Mouse (Mus musculus): ENCODE data around the gene Plpp2. TPM values are rescaled to one million over a fixed set of nuclear protein-coding genes. Genes with fewer than 3 reads are reported as not detected.

Plpp2 gene
- polyA plus RNA-seq, 1 experiment from 2014 or later = 28.3 TPM

- Histone ChIP-seq H3K4me2 (no peak overlapping the region), H3K9ac (no peak overlapping the region), H3K9me3 (no peaks in the 10 kb centered on the region; the same call in 1 of the 2 replicates), H3K4me1 (peaks cover 2% of the 10 kb centered on the region), H3K36me3 (peaks cover 20% of the 10 kb centered on the region; the same call in 1 of the 2 replicates), H3K27me3 (no peaks in the 10 kb centered on the region), H3K27ac (no peak overlapping the region), H3K4me3 (no peak overlapping the region)
- ATAC-seq (ENCODE audit: insufficient number of reproducible peaks, low FRiP score, low TSS enrichment, low read depth) = no peak
- 84% methylated on average over 6 of the region's 6 CpGs for WGBS
These were observed 6.1 kb downstream of the Plpp2 start for GRCm38 (mm10) chr10:79527453-79527845.

GRCm38 (mm10) chr10:79526661-79527452, 6.7 kb downstream of the Plpp2 start:
- ATAC-seq (ENCODE audit: insufficient number of reproducible peaks, low FRiP score, low TSS enrichment, low read depth) = no peak
- Histone ChIP-seq H3K9me3 (no peaks in the 10 kb centered on the region; the same call in 1 of the 2 replicates), H3K4me1 (no peaks in the 10 kb centered on the region), H3K27ac (no peak overlapping the region), H3K36me3 (peaks cover 20% of the 10 kb centered on the region; the same call in 1 of the 2 replicates), H3K4me3 (no peak overlapping the region), H3K4me2 (no peak overlapping the region), H3K27me3 (no peaks in the 10 kb centered on the region), H3K9ac (no peak overlapping the region)
- WGBS = 88% methylated on average over 12 of the region's 12 CpGs

GRCm38 (mm10) chr10:79525456-79526325, 7.9 kb downstream of the Plpp2 start:
- no peaks in the 10 kb centered on the region for H3K27me3 ChIP-seq
- no peak overlapping the region for H3K9ac ChIP-seq
- H3K27ac ChIP-seq = no peak overlapping the region
- no peak overlapping the region for H3K4me2 ChIP-seq
- H3K36me3 ChIP-seq = peaks cover 20% of the 10 kb centered on the region; the same call in 1 of the 2 replicates
- H3K9me3 ChIP-seq = no peaks in the 10 kb centered on the region; the same call in 1 of the 2 replicates
- ATAC-seq (ENCODE audit: insufficient number of reproducible peaks, low FRiP score, low TSS enrichment, low read depth) = no peak
- no peak overlapping the region for H3K4me3 ChIP-seq
- no peaks in the 10 kb centered on the region for H3K4me1 ChIP-seq
- WGBS = 83% methylated on average over 8 of the region's 8 CpGs

DNA sequence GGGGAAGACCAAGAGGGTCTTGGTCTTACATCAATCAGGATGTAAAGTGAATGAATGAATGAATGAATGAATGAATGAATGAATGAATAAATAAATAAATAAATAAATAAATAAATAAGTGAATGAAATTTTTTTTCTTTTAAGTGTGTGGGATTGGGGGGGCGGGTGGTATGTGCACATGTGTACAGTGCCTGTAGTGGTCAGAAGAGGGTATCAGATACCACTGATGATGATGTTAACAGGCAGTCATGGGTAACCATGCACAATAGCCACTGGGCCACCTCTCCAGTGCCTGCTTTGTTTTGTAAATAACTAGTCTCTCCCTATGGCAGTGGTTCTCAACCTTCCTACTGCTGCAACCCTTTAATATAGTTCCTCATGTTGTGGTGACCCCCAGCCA, 9.2 kb downstream of the Plpp2 start:
- Histone ChIP-seq H3K4me1 (no peaks in the 10 kb centered on the region), H3K9me3 (no peaks in the 10 kb centered on the region; the same call in 1 of the 2 replicates), H3K4me2 (no peak overlapping the region), H3K27ac (no peak overlapping the region), H3K36me3 (peaks cover 20% of the 10 kb centered on the region; the same call in 1 of the 2 replicates), H3K4me3 (no peak overlapping the region), H3K27me3 (no peaks in the 10 kb centered on the region), H3K9ac (no peak overlapping the region)
- whole genome bisulfite sequencing = 93% methylated on average over 1 of the region's 1 CpGs
- ATAC-seq (ENCODE audit: insufficient number of reproducible peaks, low FRiP score, low TSS enrichment, low read depth) = no peak

DNA sequence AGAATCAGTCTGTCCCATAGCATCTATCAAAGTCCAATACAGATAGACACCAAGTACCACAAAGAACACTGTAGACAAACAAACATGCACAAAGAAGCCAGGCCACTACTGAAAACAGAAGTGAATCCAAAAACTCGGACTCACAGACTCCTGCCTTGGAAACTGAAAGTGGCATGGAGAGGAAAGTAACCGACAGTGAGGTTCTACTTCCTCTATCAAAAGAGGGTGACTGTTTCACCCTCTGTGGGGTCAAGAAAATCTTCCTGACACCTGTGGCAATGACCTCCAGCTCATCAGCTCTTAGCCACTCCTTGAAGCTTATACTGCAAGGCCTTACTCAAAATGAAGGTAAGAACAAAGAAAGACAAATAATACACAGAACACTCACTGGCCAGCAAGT, 26.9 kb downstream of the Plpp2 start:
- Histone ChIP-seq H3K9ac (no peak overlapping the region), H3K27ac (no peak overlapping the region), H3K27me3 (no peaks in the 10 kb centered on the region), H3K4me2 (no peak overlapping the region), H3K36me3 (no peaks in the 10 kb centered on the region), H3K9me3 (no peaks in the 10 kb centered on the region), H3K4me3 (no peak overlapping the region), H3K4me1 (no peaks in the 10 kb centered on the region)
- no peak for ATAC-seq (ENCODE audit: insufficient number of reproducible peaks, low FRiP score, low TSS enrichment, low read depth)
- 79% methylated on average over 2 of the region's 2 CpGs for WGBS

GRCm38 (mm10) chr10:79502830-79503644, 30.6 kb downstream of the Plpp2 start:
- H3K9ac ChIP-seq = no peak overlapping the region
- H3K9me3 ChIP-seq = no peaks in the 10 kb centered on the region
- no peak for ATAC-seq (ENCODE audit: insufficient number of reproducible peaks, low FRiP score, low TSS enrichment, low read depth)
- H3K4me1 ChIP-seq = no peaks in the 10 kb centered on the region
- no peak overlapping the region for H3K4me2 ChIP-seq
- H3K27ac ChIP-seq = no peak overlapping the region
- 63% methylated on average over 6 of the region's 6 CpGs for WGBS
- H3K4me3 ChIP-seq = no peak overlapping the region
- H3K27me3 ChIP-seq = no peaks in the 10 kb centered on the region
- no peaks in the 10 kb centered on the region for H3K36me3 ChIP-seq

- H3K4me1 ChIP-seq = no peaks in the 10 kb centered on the region
- H3K4me2 ChIP-seq = no peak overlapping the region
- ATAC-seq (ENCODE audit: insufficient number of reproducible peaks, low FRiP score, low TSS enrichment, low read depth) = no peak
- no peak overlapping the region for H3K4me3 ChIP-seq
- H3K9me3 ChIP-seq = no peaks in the 10 kb centered on the region
- no peak overlapping the region for H3K27ac ChIP-seq
- H3K27me3 ChIP-seq = no peaks in the 10 kb centered on the region
- H3K9ac ChIP-seq = no peak overlapping the region
- WGBS = 55% methylated on average over 2 of the region's 2 CpGs
- H3K36me3 ChIP-seq = no peaks in the 10 kb centered on the region
These were observed 36.8 kb downstream of the Plpp2 start for GRCm38 (mm10) chr10:79496701-79497288.

GRCm38 (mm10) chr10:79495886-79496285, 37.7 kb downstream of the Plpp2 start:
- no peaks in the 10 kb centered on the region for H3K27me3 ChIP-seq
- H3K27ac ChIP-seq = no peak overlapping the region
- no peak overlapping the region for H3K4me3 ChIP-seq
- no peak overlapping the region for H3K9ac ChIP-seq
- no peaks in the 10 kb centered on the region for H3K4me1 ChIP-seq
- H3K36me3 ChIP-seq = no peaks in the 10 kb centered on the region
- no peak for ATAC-seq (ENCODE audit: insufficient number of reproducible peaks, low FRiP score, low TSS enrichment, low read depth)
- 71% methylated on average over 3 of the region's 3 CpGs for WGBS
- H3K9me3 ChIP-seq = no peaks in the 10 kb centered on the region
- H3K4me2 ChIP-seq = no peak overlapping the region

Small RNA genes within 50 kb of the gene (microRNA-seq; reads per million reads assigned to microRNA genes)
- gene Mir6909 = not detected

Other genes with a start within 250 kb of the Plpp2 start
- gene Vmn2r82, start 177.3 kb downstream of the Plpp2 start, polyA plus RNA-seq (2015; fragmentation: Nextera tagmentation; extraction: Ambion mirVana) = not detected in 2 replicates
- gene Vmn2r83, start 65.1 kb downstream of the Plpp2 start, polyA plus RNA-seq (2015; fragmentation: Nextera tagmentation; extraction: Ambion mirVana) = not detected in 2 replicates
- 65.5 and 66.4 TPM in 2 replicates for gene Mier2, start 21.4 kb upstream of the Plpp2 start, polyA plus RNA-seq (2015; fragmentation: Nextera tagmentation; extraction: Ambion mirVana)
- gene Theg, start 53.5 kb upstream of the Plpp2 start, polyA plus RNA-seq (2015; fragmentation: Nextera tagmentation; extraction: Ambion mirVana) = not detected in 2 replicates
- not detected in 2 replicates for gene C2cd4c, start 80.2 kb upstream of the Plpp2 start, polyA plus RNA-seq (2015; fragmentation: Nextera tagmentation; extraction: Ambion mirVana)
- gene Shc2, start 104.1 kb upstream of the Plpp2 start, polyA plus RNA-seq (2015; fragmentation: Nextera tagmentation; extraction: Ambion mirVana) = 7.8 and 10.1 TPM in 2 replicates
- gene Odf3l2, start 111.9 kb upstream of the Plpp2 start, polyA plus RNA-seq (2015; fragmentation: Nextera tagmentation; extraction: Ambion mirVana) = 0.12 TPM in 1 of 2 replicates, not detected in the other
- 5.4 and 5.8 TPM in 2 replicates for gene Madcam1, start 130.8 kb upstream of the Plpp2 start, polyA plus RNA-seq (2015; fragmentation: Nextera tagmentation; extraction: Ambion mirVana)
- 54.6 and 58.9 TPM in 2 replicates for gene Tpgs1, start 135.6 kb upstream of the Plpp2 start, polyA plus RNA-seq (2015; fragmentation: Nextera tagmentation; extraction: Ambion mirVana)
- 100 and 110 TPM in 2 replicates for gene Cdc34, start 148.4 kb upstream of the Plpp2 start, polyA plus RNA-seq (2015; fragmentation: Nextera tagmentation; extraction: Ambion mirVana)
- 0.86 and 1.3 TPM in 2 replicates for gene Gzmm, start 155.2 kb upstream of the Plpp2 start, polyA plus RNA-seq (2015; fragmentation: Nextera tagmentation; extraction: Ambion mirVana)
- gene Bsg, start 170.7 kb upstream of the Plpp2 start, polyA plus RNA-seq (2015; fragmentation: Nextera tagmentation; extraction: Ambion mirVana) = 910 and 960 TPM in 2 replicates
- 0.08 TPM in 1 of 2 replicates, not detected in the other for gene Hcn2, start 182.8 kb upstream of the Plpp2 start, polyA plus RNA-seq (2015; fragmentation: Nextera tagmentation; extraction: Ambion mirVana)
- gene Polrmt, start 212.8 kb upstream of the Plpp2 start, polyA plus RNA-seq (2015; fragmentation: Nextera tagmentation; extraction: Ambion mirVana) = 35.8 and 41.5 TPM in 2 replicates
- 0.95 and 2.2 TPM in 2 replicates for gene Fgf22, start 221.3 kb upstream of the Plpp2 start, polyA plus RNA-seq (2015; fragmentation: Nextera tagmentation; extraction: Ambion mirVana)
- gene Rnf126, start 233.2 kb upstream of the Plpp2 start, polyA plus RNA-seq (2015; fragmentation: Nextera tagmentation; extraction: Ambion mirVana) = 93.2 and 104 TPM in 2 replicates
- gene Fstl3, start 243.5 kb upstream of the Plpp2 start, polyA plus RNA-seq (2015; fragmentation: Nextera tagmentation; extraction: Ambion mirVana) = 21.2 and 22.2 TPM in 2 replicates